ENCODE assay signal across 25 mouse cellular contexts in the genomic region with DNA sequence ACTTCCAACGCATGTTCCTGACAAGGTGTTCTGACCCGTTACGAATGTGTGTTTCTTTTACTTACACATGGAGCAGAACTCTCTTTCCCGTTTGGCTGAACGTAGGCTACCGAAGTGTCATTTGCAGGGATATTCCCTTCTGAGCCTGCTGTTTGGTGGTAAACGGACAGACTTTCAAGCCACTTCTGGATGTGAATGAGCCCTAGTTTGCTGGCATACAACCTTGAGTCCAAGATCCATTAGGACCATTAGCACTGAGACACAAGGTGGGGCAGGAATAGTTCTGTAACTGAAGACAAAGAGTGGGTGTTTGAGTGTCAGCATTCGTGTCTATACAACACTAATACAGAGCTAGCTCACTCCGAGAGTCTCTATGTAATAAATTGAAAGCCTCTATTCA.
"Had no signal": no experiment of that assay in that cellular context is flagged by ENCODE, and none has a peak within 500 bp of the region (broad histone marks: within the 10 kb centered on the region; RNA-seq: fewer than 3 reads in every experiment).

No protein-coding gene starts in this region.

- H3K9me3 ChIP-seq: hindbrain, embryonic 12.5 days; limb, embryonic 10.5 days; liver, embryonic 13.5 days; liver, embryonic 15.5 days had no signal

- H3K4me1 ChIP-seq: hindbrain, embryonic 12.5 days; liver, embryonic 13.5 days; liver, embryonic 15.5 days had no signal

- ATAC-seq: forebrain, embryonic 16.5 days; hindbrain, embryonic 16.5 days; inflammation-experienced regulatory T-cells, adult 6 months had no signal

- H3K4me2 ChIP-seq: hindbrain, embryonic 12.5 days; hindbrain, embryonic 14.5 days; limb, embryonic 12.5 days; liver, embryonic 11.5 days; liver, embryonic 13.5 days; liver, embryonic 15.5 days had no signal

- DNase-seq: gastrocnemius, adult 2 months; gastrocnemius, postnatal 10 days; gastrocnemius, postnatal 25 days; heart, adult 2 months; heart, postnatal 14 days; heart, postnatal 4 days; kidney, adult 18-20 months; kidney, adult 8-10 months; kidney, postnatal 10 days; kidney, postnatal 25 days; kidney, postnatal 4 days; liver; liver, embryonic 13.5 days had no signal

- H3K27ac ChIP-seq: gastrocnemius, adult 2 months; heart, adult 2 months; hindbrain, embryonic 10.5 days; hindbrain, embryonic 12.5 days; hindbrain, embryonic 14.5 days; layer of hippocampus, adult 2 months; limb, embryonic 10.5 days; limb, embryonic 12.5 days; liver, embryonic 13.5 days; liver, embryonic 15.5 days had no signal

- H3K4me3 ChIP-seq: gastrocnemius, adult 2 months; heart, adult 2 months; hindbrain, embryonic 10.5 days; hindbrain, embryonic 12.5 days; layer of hippocampus, adult 2 months; left cerebral cortex, adult 2 months; limb, embryonic 10.5 days; limb, embryonic 12.5 days; liver, embryonic 13.5 days; liver, embryonic 15.5 days had no signal

- H3K9ac ChIP-seq: hindbrain, embryonic 12.5 days; hindbrain, embryonic 14.5 days; limb, embryonic 12.5 days; liver, embryonic 13.5 days; liver, embryonic 15.5 days had no signal

- H3K36me3 ChIP-seq: hindbrain, embryonic 10.5 days; hindbrain, embryonic 12.5 days; limb, embryonic 10.5 days; limb, embryonic 12.5 days; liver, embryonic 13.5 days; liver, embryonic 15.5 days had no signal

- H3K27me3 ChIP-seq: hindbrain, embryonic 12.5 days; limb, embryonic 12.5 days; liver, embryonic 13.5 days; liver, embryonic 15.5 days had no signal
